Mouse (Mus musculus) heart, postnatal 4 days (tissue): ENCODE results near the gene B4galt1. TPM values are rescaled to one million over a fixed set of nuclear protein-coding genes. Genes with fewer than 3 reads are reported as not detected.

Experiments used
- DNase-seq: peaks from one replicate; pipeline ENCODE4 v3.0.0; 2021
- total RNA-seq, 2 experiments: library from RNA; stranded (reverse); gene quantifications; 2 replicates each; pipeline ENCODE4 v1.2.3; 2021

Gene B4galt1
- total RNA-seq, result 10 to 100 TPM; 92.2 to 93.6 TPM

DNA sequence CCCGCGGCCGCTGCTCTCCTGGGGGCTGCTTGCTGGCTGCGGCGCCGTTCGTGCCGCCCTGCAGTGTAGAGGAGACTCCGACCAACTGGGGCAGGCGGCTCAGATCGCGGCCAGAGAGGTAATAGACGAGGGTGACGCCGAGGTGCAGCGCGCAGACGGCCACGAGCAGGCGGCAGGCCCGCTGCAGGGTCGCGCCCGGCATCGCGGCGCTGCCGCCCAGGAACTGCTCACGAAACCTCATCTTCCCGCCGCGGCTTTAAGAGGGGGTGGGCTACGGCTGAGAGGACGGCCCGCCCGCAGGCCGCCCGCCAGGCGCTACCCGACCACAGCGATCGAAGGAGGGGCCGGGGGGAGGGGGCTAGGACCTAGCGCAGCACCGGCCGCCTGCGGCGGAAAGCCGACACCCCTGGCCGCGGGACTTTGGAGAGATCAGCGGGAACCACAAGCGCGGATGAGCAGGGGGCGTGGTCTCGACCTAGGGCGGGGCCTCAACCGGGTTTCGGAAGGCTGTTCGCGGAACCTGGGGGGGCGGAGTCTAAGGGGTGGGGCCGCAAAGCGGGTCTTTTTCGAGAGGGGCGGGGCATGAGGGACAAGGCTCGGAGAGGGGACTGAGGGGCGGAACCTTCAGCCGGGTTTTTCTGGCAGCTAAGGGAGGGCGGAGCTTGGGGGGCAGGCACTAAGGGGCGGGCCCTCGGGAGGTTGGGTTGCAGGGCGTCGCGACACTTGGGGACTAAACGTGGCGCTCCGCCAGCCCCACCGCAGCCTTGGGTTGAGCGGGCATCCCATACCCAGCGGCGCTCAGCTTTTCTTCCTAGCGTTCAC is at the start of gene B4galt1:
TSS of gene B4galt1 (minus strand) at position 441 of the 822 bp plus-strand sequence.
- DNase-seq, result peak; percentile 100

DNA sequence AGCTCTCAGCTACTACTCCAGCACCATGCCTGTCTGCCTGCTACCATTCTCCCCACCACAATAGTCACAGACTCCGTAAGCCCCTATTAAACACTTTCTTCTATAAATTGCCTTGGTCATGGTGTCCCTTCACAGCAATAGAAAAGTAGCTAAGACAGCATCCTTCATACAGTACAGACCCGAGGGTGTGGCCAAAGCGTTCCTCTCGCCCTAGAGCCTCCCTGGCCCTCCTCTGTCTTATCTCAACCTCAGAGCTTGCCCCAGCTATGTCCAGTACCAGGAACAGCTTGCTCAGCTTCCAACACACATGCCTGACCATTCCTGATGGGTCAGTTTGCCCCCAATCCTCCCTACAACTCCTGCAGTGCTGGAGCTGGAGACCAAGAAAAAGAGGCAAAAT is 46.8 kb upstream of the B4galt1 start:
- DNase-seq, result no peak

DNA sequence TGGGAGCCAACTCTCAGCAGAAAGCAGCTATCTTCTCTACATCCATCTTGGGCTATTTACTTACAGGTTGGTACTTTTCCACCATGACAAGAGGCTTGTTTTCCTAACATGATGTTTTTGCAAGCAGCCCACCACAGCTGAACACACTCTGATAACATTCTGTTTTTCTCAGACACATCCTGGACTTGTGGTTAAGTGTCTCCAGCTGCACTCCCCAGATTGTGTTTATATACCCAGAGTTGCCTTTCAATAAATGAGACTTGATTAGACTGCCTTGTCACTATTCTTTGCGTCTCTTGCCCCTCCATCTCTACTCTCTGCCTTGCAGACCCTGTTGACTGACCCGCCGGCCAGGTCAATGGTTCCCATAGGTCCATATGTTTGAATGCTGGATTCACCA is 46.3 kb upstream of the B4galt1 start:
- no peak for DNase-seq

DNA sequence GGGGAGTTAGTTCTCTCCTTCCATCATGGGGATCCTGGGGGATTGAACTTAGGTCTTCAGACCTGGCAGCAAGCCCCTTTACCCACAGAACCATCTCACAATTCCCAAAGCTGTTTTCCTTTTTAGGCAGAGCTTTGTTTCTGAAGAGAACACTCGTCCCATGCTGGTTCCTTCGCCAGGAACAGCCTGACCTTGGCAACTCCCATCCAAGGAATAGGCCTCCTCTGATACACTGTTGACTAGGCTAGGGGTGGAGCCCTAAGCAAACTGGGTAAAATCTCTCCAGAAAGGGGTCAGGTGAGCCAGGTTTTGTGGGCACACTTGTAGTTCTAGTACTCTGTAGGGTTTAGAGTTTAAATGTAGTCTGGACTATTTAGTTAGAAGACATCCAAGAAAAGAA is 45.5 kb upstream of the B4galt1 start:
- no peak for DNase-seq

DNA sequence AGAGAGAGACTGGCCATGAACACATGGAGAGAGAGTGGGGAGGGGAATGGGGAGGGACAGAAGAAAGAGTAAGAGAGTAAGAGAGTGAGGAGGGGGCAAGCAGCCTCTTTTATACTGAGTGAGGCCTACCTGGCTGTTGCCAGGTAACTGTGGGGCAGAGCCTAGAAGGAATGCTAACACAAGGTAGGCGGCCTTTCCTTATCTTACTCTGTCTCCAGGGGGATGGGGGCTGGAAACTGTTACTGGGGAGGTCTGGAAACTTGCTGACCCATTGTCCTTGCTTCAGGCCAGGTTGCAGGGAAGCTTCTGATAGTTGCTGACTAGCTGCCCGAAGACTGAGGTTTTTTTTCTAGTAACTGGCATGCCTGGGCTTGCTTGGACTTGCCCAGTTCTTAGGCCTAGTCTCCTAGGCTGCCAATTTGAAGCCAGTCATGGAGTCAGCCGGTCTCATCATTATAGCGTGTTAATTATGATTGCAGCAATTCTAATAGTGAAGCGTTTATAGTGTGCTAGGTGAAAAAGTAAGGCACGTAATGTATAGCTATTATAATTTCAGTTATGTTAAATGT is 44.8 kb upstream of the B4galt1 start:
- DNase-seq, result no peak

DNA sequence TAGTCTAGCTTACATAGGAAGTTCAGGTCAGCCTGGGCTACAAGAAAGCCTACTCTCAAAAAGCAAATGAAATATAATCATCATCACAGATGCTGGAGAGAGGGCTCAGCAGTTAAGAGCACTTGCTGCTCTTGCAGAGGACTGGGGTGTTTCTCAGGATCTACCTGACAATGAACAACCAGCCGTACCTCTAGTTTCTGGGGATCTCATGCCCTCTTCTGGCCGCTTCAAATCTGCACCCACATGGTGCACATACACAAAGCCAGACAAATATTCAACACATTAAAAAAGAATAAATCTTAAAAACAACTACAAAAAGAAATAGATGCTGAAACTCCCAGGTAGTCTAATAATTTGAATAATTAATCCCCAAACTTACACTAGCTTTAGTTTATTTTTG is 41.8 kb upstream of the B4galt1 start:
- DNase-seq, result no peak

DNA sequence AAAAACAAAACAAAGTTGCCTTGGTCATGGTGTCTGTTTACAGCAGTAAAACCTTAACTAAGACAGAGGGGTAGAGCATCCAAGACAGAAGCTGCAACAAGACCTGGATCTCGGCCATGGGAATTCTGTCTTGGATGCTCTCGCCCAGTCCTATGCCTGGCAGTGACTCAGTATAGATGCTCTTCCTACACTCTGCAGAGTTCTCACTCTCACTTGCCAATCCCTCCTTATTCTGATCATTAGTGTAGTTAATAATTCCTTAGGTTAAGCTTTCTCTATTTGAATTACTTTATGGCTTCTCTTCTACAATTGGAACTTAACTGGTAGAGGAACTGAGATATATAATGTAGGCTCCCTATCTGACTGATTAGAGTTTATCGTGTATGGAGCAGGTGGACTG is 41.3 kb upstream of the B4galt1 start:
- no peak for DNase-seq

DNA sequence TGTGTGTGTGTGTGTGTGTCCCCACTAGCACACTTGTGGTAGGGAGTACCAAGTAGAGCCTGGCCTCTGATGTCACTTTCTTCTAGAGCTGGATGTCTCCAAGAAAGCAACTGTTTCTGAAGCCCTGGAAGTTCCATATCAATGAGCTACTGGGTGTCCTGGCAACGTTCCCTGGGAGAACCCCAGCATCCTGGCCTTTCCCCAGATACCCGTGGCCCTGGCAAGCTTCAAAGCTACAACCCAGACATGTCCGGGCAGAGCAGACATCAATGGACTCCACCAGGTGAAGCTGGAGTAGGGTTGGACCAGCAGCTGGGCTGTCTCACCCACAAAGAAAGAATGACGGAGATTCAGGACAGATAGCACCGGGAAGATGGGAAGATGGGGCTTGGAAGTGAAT is 37.4 kb upstream of the B4galt1 start:
- no peak for DNase-seq

DNA sequence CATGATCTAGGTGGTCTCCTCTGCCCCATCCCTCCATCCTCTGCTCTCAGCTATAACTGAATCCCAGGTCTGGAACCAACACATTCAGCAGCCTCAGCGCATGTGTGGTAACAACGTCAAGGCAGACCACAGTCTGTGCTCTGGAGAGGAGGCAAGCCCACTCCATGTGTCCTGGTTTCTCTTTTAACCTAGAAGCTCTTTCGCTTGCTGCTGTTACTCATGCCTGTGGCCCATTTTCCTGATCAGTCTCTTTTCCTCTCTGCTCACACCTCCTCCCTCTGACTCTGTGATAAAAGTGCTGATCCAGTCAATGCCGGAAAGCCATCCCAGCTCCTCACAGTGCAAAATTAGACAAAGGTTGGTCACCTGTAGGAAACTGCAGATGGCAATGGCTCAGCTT is 36.2 kb upstream of the B4galt1 start:
- no peak for DNase-seq

DNA sequence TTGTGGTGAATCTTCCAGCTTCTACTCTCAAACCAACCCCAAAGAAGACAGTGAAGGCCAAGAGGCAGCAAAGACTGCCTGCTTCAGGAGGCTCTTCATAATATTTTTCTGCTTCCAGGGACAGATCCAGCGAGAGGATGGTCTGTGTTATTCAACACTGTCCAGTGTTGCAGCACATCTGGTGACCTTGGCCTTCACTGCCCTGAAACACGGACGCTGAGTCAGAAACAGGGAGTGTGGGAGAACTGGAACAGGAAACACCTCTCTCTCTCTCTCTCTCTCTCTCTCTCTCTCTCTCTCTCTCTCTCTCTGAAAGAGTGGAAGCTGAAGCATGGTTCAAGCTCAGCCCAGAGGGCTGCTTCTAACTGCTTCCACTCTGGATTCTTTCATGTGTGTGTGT is 35.4 kb upstream of the B4galt1 start:
- DNase-seq, result no peak

DNA sequence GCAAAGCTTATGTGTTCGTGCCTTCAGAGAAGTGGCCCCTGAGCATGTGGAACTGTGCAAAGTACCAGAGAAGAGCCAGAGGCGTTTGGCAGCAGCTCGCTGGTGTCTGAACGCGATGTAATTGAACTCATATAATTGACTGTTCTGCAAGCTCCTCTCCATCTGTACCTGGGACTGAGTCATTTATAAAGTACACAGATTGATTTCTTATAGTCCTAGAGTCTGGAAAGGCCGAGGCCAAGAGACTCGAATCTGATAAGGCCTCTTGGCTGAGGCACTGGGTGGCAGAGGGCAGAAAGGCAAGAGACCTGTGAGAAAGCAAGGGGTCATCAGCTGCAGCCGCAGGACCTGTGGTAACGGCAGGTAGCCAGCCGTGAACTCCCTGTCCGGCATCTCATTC is 35.0 kb upstream of the B4galt1 start:
- DNase-seq, result no peak

DNA sequence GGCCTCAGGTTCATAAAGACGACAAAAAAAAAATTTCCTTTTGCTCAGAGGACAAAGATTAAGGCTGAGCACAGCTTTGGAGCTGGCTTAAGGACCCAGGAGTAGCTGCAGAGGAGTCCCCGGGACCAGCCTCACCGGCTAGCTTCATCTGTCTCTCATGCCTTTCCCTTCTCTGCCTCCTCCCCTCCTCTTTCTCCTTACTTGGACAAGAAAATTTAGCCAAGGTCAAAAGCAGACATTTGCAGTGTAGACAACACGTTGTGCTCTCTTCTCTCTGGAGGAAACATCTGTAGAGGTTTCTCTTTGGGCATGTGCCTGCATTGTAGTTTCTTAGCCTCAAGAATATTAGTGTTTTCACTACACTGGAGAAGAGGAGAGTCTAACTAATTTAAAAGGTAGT is 32.1 kb upstream of the B4galt1 start:
- no peak for DNase-seq

DNA sequence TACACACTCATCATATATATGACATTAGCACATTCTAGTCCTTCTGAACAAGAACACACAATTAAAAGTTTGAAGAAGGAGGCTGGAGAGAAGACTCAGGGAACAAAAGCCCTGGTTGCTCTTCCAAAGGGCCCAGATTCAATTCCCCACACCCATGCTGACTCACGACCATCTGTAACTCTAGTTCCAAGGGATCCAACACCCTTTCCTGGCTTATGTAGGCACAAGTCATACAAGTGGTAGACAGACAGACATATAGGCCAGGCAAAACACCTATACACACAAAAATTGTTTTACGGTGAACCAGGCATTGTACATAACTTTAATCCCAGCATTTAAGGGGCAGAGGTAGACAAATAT is 31.3 kb upstream of the B4galt1 start:
- no peak for DNase-seq

DNA sequence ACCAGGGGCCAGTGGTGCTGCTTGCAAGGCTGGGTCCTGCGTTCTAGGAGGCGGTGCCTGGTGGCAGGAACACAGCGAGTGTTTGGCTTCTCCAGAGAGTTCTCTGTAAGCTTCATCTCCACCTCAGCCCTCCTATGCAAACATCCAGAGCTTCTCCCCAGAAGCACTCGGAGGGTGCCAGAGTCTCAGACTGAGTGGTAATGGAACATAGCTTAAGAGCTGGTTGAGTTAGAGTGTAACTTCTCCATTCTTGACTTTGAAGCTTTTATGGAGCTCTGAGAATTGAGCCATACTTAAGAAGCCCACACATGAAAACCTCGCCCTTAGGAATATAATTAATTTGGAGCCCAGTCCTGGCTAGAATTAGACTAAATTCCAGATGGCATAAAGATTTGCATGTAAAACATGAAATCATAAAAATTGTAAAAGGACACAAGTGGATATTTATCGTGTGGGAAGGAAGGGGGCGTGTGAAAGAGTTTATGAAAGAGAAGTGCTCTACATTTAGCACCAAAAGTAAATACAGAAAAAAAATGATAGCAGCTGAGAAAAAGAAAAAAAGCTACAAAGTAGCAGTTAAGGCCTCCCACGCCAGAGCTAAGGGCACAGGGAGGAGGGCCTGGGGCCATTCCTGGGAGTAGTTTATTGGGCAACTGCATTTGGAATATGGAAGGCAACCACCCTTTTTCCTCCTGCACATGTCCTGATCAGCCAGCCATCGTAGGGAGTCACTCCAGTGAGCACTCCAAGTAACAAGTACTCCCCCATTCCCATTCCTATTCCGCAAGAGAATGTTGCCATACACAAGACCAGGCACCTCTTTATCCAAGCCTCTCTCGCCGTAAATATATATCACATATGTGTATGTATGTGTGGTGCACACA is 30.7 kb upstream of the B4galt1 start:
- DNase-seq, result no peak

DNA sequence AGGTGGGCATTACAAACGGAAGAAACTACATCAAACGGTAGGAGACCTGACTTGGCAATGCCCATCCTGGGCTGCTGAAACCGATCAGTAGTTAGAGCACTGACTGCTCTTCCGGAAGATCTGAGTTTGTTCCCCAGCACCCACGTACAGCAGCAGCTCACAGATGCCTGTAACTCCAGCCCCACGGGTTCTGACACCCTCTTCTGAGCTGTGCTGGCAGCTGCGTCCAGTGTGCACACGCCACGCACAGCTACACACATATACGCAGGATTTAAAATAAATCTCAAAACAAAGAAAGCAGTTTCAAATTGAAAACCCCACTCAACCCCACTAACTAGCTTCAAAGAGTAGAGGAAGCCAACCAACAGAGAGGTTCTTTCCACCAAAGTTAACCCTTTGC is 29.4 kb upstream of the B4galt1 start:
- no peak for DNase-seq

DNA sequence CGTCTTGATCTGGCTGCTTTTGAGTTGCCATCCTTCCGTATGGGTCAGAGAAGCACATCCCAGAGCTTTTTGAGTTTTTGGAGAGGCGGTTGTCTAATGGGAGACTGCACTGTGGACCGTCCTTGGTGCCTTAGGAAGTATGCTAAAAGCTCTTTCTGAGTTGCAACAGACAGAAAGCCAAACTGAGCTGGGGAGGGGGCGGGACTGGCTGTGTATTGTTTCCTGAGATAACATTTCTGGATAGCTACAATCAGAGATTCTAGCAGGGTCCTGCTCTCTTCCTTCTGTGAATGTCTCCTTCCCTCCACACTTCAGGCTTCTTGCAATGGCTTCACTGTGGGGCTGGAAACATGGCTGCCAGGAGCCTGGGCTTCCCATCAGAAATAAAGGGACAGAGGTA is 23.7 kb upstream of the B4galt1 start:
- no peak for DNase-seq

DNA sequence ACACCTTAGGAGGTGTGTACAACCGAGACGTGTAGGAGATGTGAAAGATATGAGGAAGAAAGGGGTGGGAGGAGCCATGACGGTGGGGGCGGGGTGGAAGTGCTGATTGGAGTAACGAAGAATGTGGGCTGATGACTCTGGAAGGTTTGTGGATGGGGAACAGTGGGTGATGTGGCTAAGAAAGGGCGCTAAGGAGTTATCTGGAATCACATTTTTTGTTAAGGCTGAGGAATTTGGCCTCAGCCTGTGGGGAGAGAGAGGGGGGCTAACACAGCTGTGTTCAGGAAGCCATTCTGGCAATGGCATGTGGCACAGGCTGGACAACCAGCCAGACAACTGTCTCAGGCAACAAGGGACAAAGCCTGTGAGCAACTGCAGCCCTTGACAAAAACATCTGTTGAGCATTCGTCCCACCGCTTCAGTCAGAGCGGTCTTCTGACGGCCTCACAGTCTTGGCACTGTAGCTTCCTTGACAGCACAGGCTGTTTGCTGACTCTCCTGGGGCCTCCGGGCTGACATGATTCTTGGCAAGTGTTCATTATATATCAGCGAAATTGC is 23.1 kb upstream of the B4galt1 start:
- peak; percentile 77 for DNase-seq

DNA sequence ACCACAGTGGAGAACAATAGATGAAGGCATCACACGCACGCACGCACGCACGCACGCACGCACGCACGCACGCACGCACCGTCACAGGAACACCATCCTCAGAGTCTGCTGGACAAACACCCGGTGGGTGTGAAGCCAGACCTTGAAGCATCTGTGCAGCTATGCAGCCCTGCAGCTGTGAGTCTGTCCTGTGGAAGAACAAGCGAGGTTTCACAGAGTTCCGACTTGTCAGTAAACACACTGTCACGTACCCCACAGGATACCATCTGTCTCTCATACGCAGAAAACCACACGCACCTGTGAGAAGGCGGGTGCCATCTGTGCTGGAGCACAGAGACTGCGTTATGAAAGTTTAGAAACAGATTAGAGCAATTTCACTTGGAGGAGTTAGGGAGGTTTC is 22.0 kb upstream of the B4galt1 start:
- DNase-seq, result no peak

DNA sequence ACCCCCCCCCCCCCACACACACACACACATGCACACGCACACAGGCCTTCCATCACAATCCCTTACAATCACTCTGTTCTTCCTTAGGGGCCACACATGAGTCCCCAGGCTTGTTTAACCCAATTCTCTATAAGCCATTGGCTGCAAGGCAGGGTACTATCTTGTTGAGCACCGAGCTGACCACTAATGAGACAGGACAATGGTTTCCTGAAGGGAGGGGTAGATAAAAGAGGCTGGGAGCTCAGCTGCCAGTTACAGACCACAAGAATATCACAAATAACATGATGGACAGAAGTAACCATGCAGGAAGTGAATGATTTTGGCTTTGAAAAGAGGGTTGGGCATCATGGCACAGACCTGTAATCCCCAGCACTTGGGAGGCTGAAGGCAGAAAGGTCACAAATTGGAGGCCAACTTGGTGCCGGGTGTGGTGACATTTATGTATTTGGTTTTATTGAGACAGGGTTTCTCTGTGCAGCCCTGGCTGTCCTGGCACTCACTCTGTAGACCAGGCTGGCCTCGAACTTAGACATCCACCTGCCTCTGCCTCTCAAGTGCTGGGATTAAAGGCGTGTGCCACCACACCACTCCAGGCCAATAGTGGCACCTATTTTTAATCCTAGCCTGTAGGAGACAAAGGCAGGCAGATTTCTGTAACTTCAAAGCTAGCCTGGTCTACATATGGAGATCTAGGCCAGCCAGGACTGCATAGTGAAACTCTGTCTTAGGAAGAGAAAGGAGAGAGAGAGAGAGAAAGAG is 21.2 kb upstream of the B4galt1 start:
- DNase-seq, result no peak

DNA sequence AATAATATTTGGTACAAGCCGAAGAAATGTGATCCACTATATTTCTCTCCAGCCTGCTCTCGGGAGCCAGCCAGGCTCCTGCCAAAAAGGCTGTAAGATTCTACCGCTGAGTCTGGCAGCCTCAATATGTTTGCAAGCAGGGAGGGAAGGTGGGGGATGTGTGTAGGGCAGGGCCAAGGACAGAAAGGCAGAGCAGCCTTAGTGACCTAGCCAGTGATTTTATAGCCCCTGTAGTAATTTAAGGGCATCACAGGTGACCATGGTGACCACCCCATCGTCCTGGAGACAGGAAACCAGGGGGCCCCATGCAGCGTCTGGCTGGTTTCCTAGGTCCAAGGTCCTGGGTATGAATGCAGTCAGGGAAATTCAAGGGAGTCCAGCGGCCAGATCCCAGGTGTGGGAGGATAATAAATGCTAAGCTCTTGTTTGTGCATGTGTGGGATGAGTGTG is 20.4 kb upstream of the B4galt1 start:
- DNase-seq, result peak; percentile 64

DNA sequence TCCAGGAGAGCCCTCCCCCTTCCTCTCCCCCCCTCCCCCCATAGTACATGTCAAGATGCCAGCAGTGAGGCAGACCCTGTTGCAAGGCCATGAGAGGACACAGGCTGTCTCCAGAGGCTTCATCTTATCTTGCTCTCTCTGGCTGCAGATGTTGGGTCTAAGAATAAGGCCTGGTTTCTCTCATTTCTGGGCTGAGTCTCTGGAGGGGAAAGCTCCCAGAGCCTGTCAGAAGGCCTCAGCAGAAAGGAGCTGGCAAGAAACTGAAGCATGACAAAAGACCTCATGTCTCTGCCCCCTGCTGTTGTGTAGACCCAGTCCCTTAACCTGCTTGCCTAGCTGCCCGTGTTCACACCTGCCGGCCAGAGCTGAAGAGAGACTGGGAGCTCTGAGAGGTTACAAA is 19.5 kb upstream of the B4galt1 start:
- DNase-seq, result peak; percentile 52

DNA sequence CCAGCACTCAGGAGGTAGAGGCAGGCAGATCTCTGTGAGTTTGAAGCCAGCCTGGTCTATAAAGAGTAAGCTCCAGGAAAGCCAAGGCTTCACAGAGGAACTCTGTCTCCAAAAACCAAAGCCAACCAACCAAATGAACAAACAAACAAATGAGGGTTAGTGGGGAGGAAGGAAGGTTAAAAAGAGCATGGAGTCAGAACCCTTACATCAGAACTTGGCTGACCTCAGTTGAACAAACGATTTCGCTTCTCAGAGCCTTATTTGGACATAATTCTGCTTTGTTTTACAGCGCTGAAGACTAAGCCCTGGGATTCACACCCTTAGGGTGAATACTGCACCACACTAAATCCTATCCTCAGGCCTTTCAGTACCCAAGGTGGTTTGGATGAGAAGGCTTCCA is 18.3 kb upstream of the B4galt1 start:
- no peak for DNase-seq
